Mouse (Mus musculus) layer of hippocampus, adult 11-12 months (tissue): ENCODE results near the gene S100a5.

Experiments used
- DNase-seq: peaks from one replicate; pipeline ENCODE4 v3.0.0; 2022; ENCODE audit warnings: low spot score

S100a5 gene

GRCm38 (mm10) chr3:90608223-90608622 lies at the start of gene S100a5:
Gene S100a5 (plus strand): TSS chr3:90608523.
- no peak for DNase-seq

- no peak for DNase-seq
These were observed 48.2 kb upstream of the S100a5 start, which contains the start of gene S100a3 for GRCm38 (mm10) chr3:90560008-90560628. Gene S100a3 (plus strand): TSS chr3:90560578.

- no peak for DNase-seq
These were observed 33.6 kb upstream of the S100a5 start for GRCm38 (mm10) chr3:90574691-90575090.

GRCm38 (mm10) chr3:90575320-90575719 lies 33.0 kb upstream of the S100a5 start:
- no peak for DNase-seq

- no peak for DNase-seq
These were observed 31.8 kb upstream of the S100a5 start for GRCm38 (mm10) chr3:90576351-90577001.

GRCm38 (mm10) chr3:90579433-90579832 lies 28.9 kb upstream of the S100a5 start:
- no peak for DNase-seq

GRCm38 (mm10) chr3:90581141-90581540 lies 27.2 kb upstream of the S100a5 start:
- DNase-seq: no peak

- DNase-seq: no peak
These were observed 26.2 kb upstream of the S100a5 start for GRCm38 (mm10) chr3:90582156-90582555.

GRCm38 (mm10) chr3:90582556-90582955 lies 25.8 kb upstream of the S100a5 start:
- DNase-seq: no peak

- no peak for DNase-seq
These were observed 24.4 kb upstream of the S100a5 start for GRCm38 (mm10) chr3:90583893-90584292.

- DNase-seq: peak; percentile 63
These were observed 22.7 kb upstream of the S100a5 start for GRCm38 (mm10) chr3:90585595-90585994.

- no peak for DNase-seq
These were observed 22.2 kb upstream of the S100a5 start for GRCm38 (mm10) chr3:90586016-90586643.

- no peak for DNase-seq
These were observed 21.4 kb upstream of the S100a5 start for GRCm38 (mm10) chr3:90586906-90587305.

GRCm38 (mm10) chr3:90587361-90588101 lies 20.8 kb upstream of the S100a5 start:
- peak; percentile 28 for DNase-seq

- no peak for DNase-seq
These were observed 18.9 kb upstream of the S100a5 start for GRCm38 (mm10) chr3:90589390-90589789.

GRCm38 (mm10) chr3:90589947-90590346 lies 18.4 kb upstream of the S100a5 start, which contains the start of gene S100a2:
Gene S100a2 (plus strand): TSS chr3:90590247.
- no peak for DNase-seq

- no peak for DNase-seq
These were observed 13.9 kb upstream of the S100a5 start for GRCm38 (mm10) chr3:90594466-90594865.

GRCm38 (mm10) chr3:90595556-90595955 lies 12.8 kb upstream of the S100a5 start:
- no peak for DNase-seq

GRCm38 (mm10) chr3:90596810-90597209 lies 11.5 kb upstream of the S100a5 start:
- no peak for DNase-seq

GRCm38 (mm10) chr3:90597736-90598135 lies 10.6 kb upstream of the S100a5 start:
- no peak for DNase-seq

- DNase-seq: no peak
These were observed 10.1 kb upstream of the S100a5 start for GRCm38 (mm10) chr3:90598212-90598611.

- DNase-seq: no peak
These were observed 8.9 kb upstream of the S100a5 start for GRCm38 (mm10) chr3:90599401-90599800.

- no peak for DNase-seq
These were observed 8.3 kb upstream of the S100a5 start for GRCm38 (mm10) chr3:90600036-90600435.
